Mouse (Mus musculus) heart, postnatal 0 days (tissue): ENCODE results near the gene Gadd45a.
"Not testable (repeated sequence)": the region's sequence is repeated elsewhere in the genome, so short reads cannot be mapped to it uniquely, and the experiment has no call there.

Experiments used
- CTCF ChIP-seq: IDR thresholded peaks from 2 replicates; pipeline ENCODE4 v1.5.1; 2016; ENCODE audit warnings: antibody characterized with exemption, control low read depth, low read depth
- EP300 ChIP-seq: IDR thresholded peaks from 2 replicates; pipeline ENCODE4 v1.6.1; 2016; ENCODE audit warnings: antibody characterized with exemption, low read depth

DNA sequence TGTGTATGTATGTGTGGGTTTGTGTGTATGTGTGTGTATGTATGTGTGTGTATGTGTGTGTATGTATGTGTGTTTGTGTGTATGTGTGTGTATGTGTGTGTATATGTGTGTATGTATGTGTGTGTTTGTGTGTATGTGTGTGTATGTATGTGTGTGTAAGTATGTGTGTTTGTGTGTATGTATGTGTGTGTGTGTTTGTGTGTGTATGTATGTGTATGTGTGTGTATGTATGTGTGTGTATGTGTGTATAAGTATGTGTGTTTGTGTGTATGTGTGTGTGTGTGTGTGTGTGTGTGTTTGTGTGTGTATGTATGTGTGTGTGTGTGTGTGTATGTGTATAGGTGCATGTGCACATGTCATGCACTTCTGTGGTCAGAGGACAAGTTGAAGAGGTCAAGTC lies 4.7 kb downstream of the Gadd45a start:
- TF ChIP-seq CTCF, EP300: not testable (repeated sequence)
